Mouse (Mus musculus): ENCODE data around the gene Ptgr1. TPM values are rescaled to one million over a fixed set of nuclear protein-coding genes. Genes with fewer than 3 reads are reported as not detected.

Ptgr1 gene
- total and polyA plus RNA-seq, 3 experiments, result 11.7 to 20.6 TPM; not detected in 1

DNA sequence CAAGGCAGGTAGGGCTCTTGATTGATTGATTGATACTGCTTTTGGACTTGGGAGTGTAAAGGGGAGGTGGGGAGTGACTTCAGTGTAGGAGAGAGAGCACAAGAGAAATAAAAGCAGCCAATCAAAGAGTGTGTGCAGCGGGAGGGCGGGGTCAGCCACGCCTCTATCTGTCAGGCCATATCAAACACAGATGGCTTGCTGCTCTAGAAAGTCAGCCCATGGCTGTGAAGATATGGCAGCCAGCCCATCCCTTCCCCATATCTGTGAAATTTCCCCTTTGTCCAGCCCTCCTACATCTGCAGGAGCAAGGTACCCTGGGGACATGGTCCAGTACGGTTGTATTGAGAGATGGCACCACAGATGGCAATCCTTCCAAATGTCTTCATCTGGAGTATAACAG lies 16.2 kb downstream of the Ptgr1 start:
- peaks cover 0 to 12% of the 10 kb centered on the region in 2 experiments; a peak in 3 of 4 replicates for H3K36me3 ChIP-seq (ENCODE audit: control insufficient read depth in 1 of 2, insufficient read depth in 2 of 2, low read length in 2 of 2)
- H3K27ac ChIP-seq (ENCODE audit: control insufficient read depth, low read depth, low read length), result no peak overlapping the region
- no peak overlapping the region for H3K9ac ChIP-seq (ENCODE audit: control insufficient read depth, low read depth, low read length, poor library complexity, severe bottlenecking)
- H3K4me3 ChIP-seq (ENCODE audit: control insufficient read depth in 1 of 2, insufficient read depth in 1 of 2, low read depth in 2 of 2, low read length in 2 of 2), result no peak overlapping the region
- H3K27me3 ChIP-seq (ENCODE audit: control insufficient read depth in 1 of 2, insufficient read depth in 2 of 2, low read length in 2 of 2), result no peaks in the 10 kb centered on the region
- peak; percentile 52; the same call in 1 of the 2 replicates for TF ChIP-seq TAL1 (IDR thresholded peaks at IDR 0.05; ENCODE audit: low read length)
- no peak for TF ChIP-seq TBP (IDR thresholded peaks at IDR 0.05; ENCODE audit: low read depth, low read length)
- 0 out of 2 replicates have a peak, but pooled peaks have one; percentile 8 for TF ChIP-seq RCOR1 (IDR thresholded peaks at IDR 0.05; ENCODE audit: low read depth, low read length)
- TF ChIP-seq GATA1 (IDR thresholded peaks at IDR 0.05; ENCODE audit: low read depth, low read length), result peak; percentile 74
- TF ChIP-seq TCF12 (IDR thresholded peaks at IDR 0.05; ENCODE audit: low read depth, low read length), result peak; percentile 78
- peak; percentile 60 to 71 for TF ChIP-seq EP300 (IDR thresholded peaks at IDR 0.05; ENCODE audit: low read depth in 1 of 2, low read length in 2 of 2)
- no peak for TF ChIP-seq UBTF (IDR thresholded peaks at IDR 0.05; ENCODE audit: borderline replicate concordance, insufficient read depth, low read depth, low read length)
- TF ChIP-seq KAT2A (conservative IDR thresholded peaks at IDR 0.05; ENCODE audit: low read depth, low read length), result no peak
- peak; percentile 56; the same call in 1 of the 2 replicates for TF ChIP-seq MXI1 (IDR thresholded peaks at IDR 0.05; ENCODE audit: low read depth, low read length)
- peak; percentile 56; the same call in 1 of the 2 replicates for TF ChIP-seq ETS1 (IDR thresholded peaks at IDR 0.05; ENCODE audit: low read depth, low read length)
- TF ChIP-seq POLR2AphosphoS2 (IDR thresholded peaks at IDR 0.05; ENCODE audit: low read length), result no peak
- no peak for TF ChIP-seq RAD21 (IDR thresholded peaks at IDR 0.05; ENCODE audit: low read depth, low read length)
- no peak for TF ChIP-seq CTCF (IDR thresholded peaks at IDR 0.05 in 2 of 3, conservative IDR thresholded peaks at IDR 0.05 in 1 of 3; ENCODE audit: control insufficient read depth in 1 of 3, insufficient read depth in 1 of 3, low read depth in 2 of 3, low read length in 3 of 3, poor library complexity in 1 of 3, severe bottlenecking in 1 of 3)
- no peak for TF ChIP-seq ELF1 (IDR thresholded peaks at IDR 0.05; ENCODE audit: low read depth, low read length)
- 0 out of 2 replicates have a peak, but pooled peaks have one; percentile 39 for TF ChIP-seq SIN3A (IDR thresholded peaks at IDR 0.05; ENCODE audit: low read length)
- no peak for TF ChIP-seq MYC (IDR thresholded peaks at IDR 0.05; ENCODE audit: low read depth, low read length)
- no peaks in the 10 kb centered on the region for H3K9me3 ChIP-seq (replicated peaks; ENCODE audit: insufficient read depth, low read length)
- no peaks in the 10 kb centered on the region for H3K79me2 ChIP-seq (ENCODE audit: control insufficient read depth, insufficient read depth, low read length, poor library complexity)
- H3K4me1 ChIP-seq (ENCODE audit: control insufficient read depth in 1 of 2, insufficient read depth in 2 of 2, low read length in 2 of 2), result peaks cover 8% of the 10 kb centered on the region in 2 experiments
- peak; percentile 76 for DNase-seq (ENCODE audit: low read depth, low spot score)

DNA sequence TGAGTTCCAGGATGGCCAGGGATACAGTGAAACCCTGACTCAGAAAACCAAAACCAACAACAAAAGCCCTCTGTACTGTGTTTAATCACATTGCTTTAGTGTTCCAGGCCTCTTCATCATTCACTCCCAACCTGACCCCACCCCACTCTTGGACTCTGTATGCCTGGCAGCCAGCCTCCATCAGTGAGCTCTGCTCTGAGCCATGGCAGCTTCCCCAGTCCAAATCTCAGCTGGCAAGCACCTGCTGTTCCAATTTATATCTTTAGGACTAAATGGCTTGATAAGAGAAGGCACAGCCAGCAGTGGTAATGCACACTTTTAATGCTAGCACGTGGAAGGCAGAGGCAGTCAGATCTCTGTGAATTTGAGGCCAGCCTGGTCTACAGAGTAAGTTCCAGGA lies 21.8 kb downstream of the Ptgr1 start:
- no peaks in the 10 kb centered on the region for H3K79me2 ChIP-seq (ENCODE audit: control insufficient read depth, insufficient read depth, low read length, poor library complexity)
- no peaks in the 10 kb centered on the region for H3K9me3 ChIP-seq (replicated peaks; ENCODE audit: insufficient read depth, low read length)
- DNase-seq (ENCODE audit: low read depth, low spot score), result no peak
- peaks cover under 1 to 1% of the 10 kb centered on the region in 2 experiments; a peak in 2 of 4 replicates for H3K4me1 ChIP-seq (ENCODE audit: control insufficient read depth in 1 of 2, insufficient read depth in 2 of 2, low read length in 2 of 2)
- no peak overlapping the region for H3K9ac ChIP-seq (ENCODE audit: control insufficient read depth, low read depth, low read length, poor library complexity, severe bottlenecking)
- H3K27ac ChIP-seq (ENCODE audit: control insufficient read depth, low read depth, low read length), result no peak overlapping the region
- peaks cover 0 to 5% of the 10 kb centered on the region in 2 experiments; a peak in 1 of 4 replicates for H3K36me3 ChIP-seq (ENCODE audit: control insufficient read depth in 1 of 2, insufficient read depth in 2 of 2, low read length in 2 of 2)
- H3K27me3 ChIP-seq (ENCODE audit: control insufficient read depth in 1 of 2, insufficient read depth in 2 of 2, low read length in 2 of 2), result no peaks in the 10 kb centered on the region
- no peak overlapping the region for H3K4me3 ChIP-seq (ENCODE audit: control insufficient read depth in 1 of 2, insufficient read depth in 1 of 2, low read depth in 2 of 2, low read length in 2 of 2)
- no peak for TF ChIP-seq CHD2 (IDR thresholded peaks at IDR 0.05; ENCODE audit: low read length)
- no peak for TF ChIP-seq POLR2AphosphoS2 (IDR thresholded peaks at IDR 0.05; ENCODE audit: low read length)
- no peak for TF ChIP-seq SIN3A (IDR thresholded peaks at IDR 0.05; ENCODE audit: low read length)
- no peak for TF ChIP-seq MAZ (IDR thresholded peaks at IDR 0.05; ENCODE audit: low read depth, low read length)
- no peak for TF ChIP-seq RAD21 (IDR thresholded peaks at IDR 0.05; ENCODE audit: low read depth, low read length)
- no peak for TF ChIP-seq ELF1 (IDR thresholded peaks at IDR 0.05; ENCODE audit: low read depth, low read length)
